Mouse (Mus musculus): ENCODE measurements around the gene Acap2.

DNA sequence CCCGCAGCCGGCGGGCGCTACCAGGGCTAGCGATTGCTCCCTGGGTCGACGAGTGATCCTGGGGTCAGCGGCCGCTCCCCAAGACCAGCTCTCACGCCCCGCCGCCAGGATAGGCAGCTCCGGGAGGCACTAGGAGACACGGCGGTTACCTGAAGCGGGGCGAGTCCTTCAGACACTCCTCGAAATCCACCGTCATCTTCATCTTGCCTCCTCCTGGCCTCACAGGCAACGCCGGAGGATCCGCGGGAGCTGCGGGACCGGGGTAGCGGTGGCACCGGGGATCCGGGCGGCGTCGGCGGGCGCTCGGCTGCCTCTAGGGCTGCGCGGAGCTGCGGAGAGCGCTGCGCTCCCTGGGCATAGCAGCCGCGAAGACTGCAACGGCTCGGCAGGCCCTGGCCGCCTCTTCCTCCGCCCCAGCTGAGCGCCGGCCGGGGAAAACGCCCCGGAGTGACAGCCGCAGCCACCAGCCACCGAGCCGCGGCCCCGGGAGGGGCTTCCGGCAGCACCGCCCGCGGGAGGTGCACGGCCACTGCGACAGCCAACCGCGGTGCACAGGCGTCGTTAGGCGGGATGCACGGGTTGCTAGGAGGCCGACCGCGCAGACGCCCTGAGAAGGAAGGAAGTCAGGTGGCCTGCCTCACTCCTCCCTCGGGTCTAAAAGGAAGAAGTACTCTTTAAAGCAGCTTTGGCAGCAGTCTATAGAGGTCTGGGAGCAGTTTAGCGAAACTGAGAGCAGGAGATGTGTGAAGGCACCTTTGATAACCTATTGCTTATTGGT lies at the start of gene Acap2:
- TF ChIP-seq POLR2A (IDR thresholded peaks at IDR 0.05; ENCODE audit: borderline replicate concordance, insufficient read depth, low read length) (peak; percentile 92), CTCF (IDR thresholded peaks at IDR 0.05; ENCODE audit: borderline replicate concordance, insufficient read depth, low read depth, low read length) (no peak)

Measured in cerebellum, adult 2 months (tissue).